Mouse (Mus musculus) G1E (cell line): ENCODE results near the gene Lgals3.

Experiments
- CTCF ChIP-seq: IDR thresholded peaks from 2 replicates; pipeline ENCODE4 v1.5.1; 2012; ENCODE audit warnings: low read depth, low read length, inconsistent platforms, mixed read lengths
- GATA1 ChIP-seq: IDR thresholded peaks from 2 replicates; pipeline ENCODE4 v1.6.1; 2012; ENCODE audit warnings: borderline replicate concordance, low read length, inconsistent platforms, mixed read lengths
- GATA2 ChIP-seq: IDR thresholded peaks from 2 replicates; pipeline ENCODE4 v1.6.1; 2012; ENCODE audit warnings: low read depth, low read length, inconsistent platforms, borderline replicate concordance
- POLR2AphosphoS5 ChIP-seq: IDR thresholded peaks from 2 replicates; pipeline ENCODE4 v1.6.1; 2012; ENCODE audit warnings: low read depth, low read length, inconsistent platforms; ENCODE audit not compliant: insufficient replicate concordance
- TAL1 ChIP-seq: conservative IDR thresholded peaks from 2 replicates; pipeline ENCODE4 v1.6.1; 2012; ENCODE audit warnings: low read depth, low read length, inconsistent platforms, mixed read lengths

GRCm38 (mm10) chr14:47419723-47420276 lies 52.2 kb downstream of the Lgals3 start:
- no peak for TF ChIP-seq CTCF
- no peak for TF ChIP-seq TAL1
- TF ChIP-seq GATA1 = no peak
- no peak for TF ChIP-seq GATA2
- TF ChIP-seq POLR2AphosphoS5 = no peak
